ENCODE assay signal across 22 mouse cellular contexts in the genomic region with DNA sequence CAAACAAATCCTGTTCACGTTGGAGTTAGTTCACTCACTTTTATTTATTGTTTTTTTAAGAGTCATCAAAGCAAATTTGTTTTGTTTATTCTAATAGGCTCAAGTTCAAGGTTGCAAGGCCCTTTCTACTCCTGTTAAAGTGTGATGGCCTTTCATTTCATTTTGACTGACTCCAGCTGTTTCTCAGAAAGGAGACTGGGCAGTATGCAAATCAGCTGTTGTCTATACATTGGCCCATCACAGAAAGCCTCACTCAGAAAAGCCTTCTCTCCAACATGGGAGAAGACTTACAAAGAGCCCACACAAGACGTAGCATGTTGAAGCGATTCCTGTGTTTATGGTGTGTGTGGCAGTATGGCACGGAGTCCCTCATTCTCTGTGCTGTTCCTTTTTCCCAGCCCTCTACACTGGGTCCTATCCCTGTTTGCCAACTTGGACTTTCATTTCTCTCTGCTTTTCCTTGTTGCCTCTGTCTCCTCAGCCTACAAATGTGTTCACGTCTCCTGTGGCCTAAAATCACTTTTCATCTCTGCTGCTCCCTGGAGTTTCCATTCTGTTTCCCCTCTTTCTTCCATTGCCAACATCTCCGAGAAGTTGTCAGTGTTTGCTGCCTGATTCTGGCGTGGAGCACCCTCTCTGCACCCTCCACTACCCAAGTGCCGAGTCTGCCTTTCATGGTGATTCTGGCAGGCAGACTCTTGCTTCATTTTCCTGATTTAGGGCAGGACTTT. TPM values are rescaled to one million over a fixed set of nuclear protein-coding genes. Genes with fewer than 3 reads are reported as not detected.
DNase-seq lines count a peak whose midpoint lies in the region; ATAC-seq and TF ChIP-seq lines count a peak whose summit lies in the region.
"Had no signal": no experiment of that assay in that cellular context is flagged by ENCODE, and none has a peak within 500 bp of the region (broad histone marks: within the 10 kb centered on the region; RNA-seq: fewer than 3 reads in every experiment).

No protein-coding gene starts in this region.

- intact Hi-C loops in left cerebral cortex, adult 2 months (cut with DNase I), result loop anchor here (2.0 kb wide), 1 partner anchor 48 kb away; no protein-coding TSS in a partner anchor

- no peaks in the 10 kb centered on the region for H3K36me3 ChIP-seq in forebrain, embryonic 15.5 days
- H3K36me3 ChIP-seq in forebrain, embryonic 11.5 days (ENCODE audit: control insufficient read depth, insufficient read depth, low read length), result no peaks in the 10 kb centered on the region
- H3K36me3 ChIP-seq in midbrain, embryonic 12.5 days, result no peaks in the 10 kb centered on the region
- H3K36me3 ChIP-seq in midbrain, embryonic 11.5 days (ENCODE audit: control insufficient read depth, insufficient read depth, low read length), result no peaks in the 10 kb centered on the region
- no peaks in the 10 kb centered on the region for H3K36me3 ChIP-seq in hindbrain, embryonic 14.5 days (replicated peaks; ENCODE audit: control insufficient read depth, insufficient read depth)
- H3K36me3 ChIP-seq: embryonic facial prominence, embryonic 13.5 days; limb, embryonic 13.5 days; liver, embryonic 12.5 days had no signal

- H3K9me3 ChIP-seq in forebrain, embryonic 15.5 days, result no peaks in the 10 kb centered on the region
- no peaks in the 10 kb centered on the region for H3K9me3 ChIP-seq in forebrain, embryonic 11.5 days (ENCODE audit: control insufficient read depth, low read length)
- no peaks in the 10 kb centered on the region for H3K9me3 ChIP-seq in midbrain, embryonic 12.5 days
- H3K9me3 ChIP-seq in midbrain, embryonic 11.5 days (ENCODE audit: control insufficient read depth, low read length), result no peaks in the 10 kb centered on the region
- no peaks in the 10 kb centered on the region for H3K9me3 ChIP-seq in hindbrain, embryonic 14.5 days (ENCODE audit: control insufficient read depth, low read length)
- H3K9me3 ChIP-seq: embryonic facial prominence, embryonic 13.5 days; limb, embryonic 13.5 days; liver, embryonic 12.5 days had no signal

- no peak for ATAC-seq in forebrain, embryonic 15.5 days (replicated peaks)
- no peak; the same call in 1 of the 2 replicates for ATAC-seq in forebrain, embryonic 11.5 days (replicated peaks; ENCODE audit: low FRiP score)
- peak; percentile 52; the same call in 1 of the 2 replicates for ATAC-seq in midbrain, embryonic 12.5 days (ENCODE audit: low FRiP score, low read depth)
- ATAC-seq in midbrain, embryonic 11.5 days (ENCODE audit: low FRiP score), result no peak
- peak; percentile 40; the same call in 1 of the 2 replicates for ATAC-seq in hindbrain, embryonic 14.5 days (ENCODE audit: low FRiP score)
- ATAC-seq: inflammation-experienced regulatory T-cells, adult 6 months; liver, embryonic 12.5 days; lung, postnatal 0 days had no signal

- TF ChIP-seq CTCF in left cerebral cortex, adult 2 months (IDR thresholded peaks at IDR 0.05), result no peak

- no peaks in the 10 kb centered on the region for H3K27me3 ChIP-seq in forebrain, embryonic 15.5 days
- H3K27me3 ChIP-seq in forebrain, embryonic 11.5 days (ENCODE audit: control insufficient read depth, insufficient read depth, low read length), result no peaks in the 10 kb centered on the region
- H3K27me3 ChIP-seq in midbrain, embryonic 12.5 days, result no peaks in the 10 kb centered on the region
- no peaks in the 10 kb centered on the region for H3K27me3 ChIP-seq in midbrain, embryonic 11.5 days (ENCODE audit: control insufficient read depth, insufficient read depth, low read length)
- no peaks in the 10 kb centered on the region for H3K27me3 ChIP-seq in hindbrain, embryonic 14.5 days (ENCODE audit: control insufficient read depth, insufficient read depth, low read length)
- H3K27me3 ChIP-seq: embryonic facial prominence, embryonic 13.5 days; liver, embryonic 12.5 days; megakaryocyte, embryonic 14.5 days had no signal

- H3K4me1 ChIP-seq in forebrain, embryonic 15.5 days, result peaks cover 35% of the 10 kb centered on the region
- no peaks in the 10 kb centered on the region for H3K4me1 ChIP-seq in forebrain, embryonic 11.5 days (replicated peaks; ENCODE audit: control insufficient read depth, insufficient read depth, low read length)
- peaks cover 7% of the 10 kb centered on the region for H3K4me1 ChIP-seq in midbrain, embryonic 12.5 days
- H3K4me1 ChIP-seq in midbrain, embryonic 11.5 days (ENCODE audit: control insufficient read depth, insufficient read depth, low read length), result no peaks in the 10 kb centered on the region
- peaks cover 10% of the 10 kb centered on the region for H3K4me1 ChIP-seq in hindbrain, embryonic 14.5 days (replicated peaks; ENCODE audit: control insufficient read depth, insufficient read depth, low read length)
- H3K4me1 ChIP-seq: embryonic facial prominence, embryonic 13.5 days; limb, embryonic 13.5 days; liver, embryonic 12.5 days; megakaryocyte, embryonic 14.5 days had no signal

- peak overlapping the region; percentile 24; the same call in 1 of the 2 replicates for H3K27ac ChIP-seq in forebrain, embryonic 15.5 days (replicated peaks)
- no peak overlapping the region for H3K27ac ChIP-seq in forebrain, embryonic 11.5 days (ENCODE audit: low read depth, low read length)
- H3K27ac ChIP-seq in left cerebral cortex, adult 2 months, result peak overlapping the region; percentile 62; the same call in 1 of the 2 replicates
- no peak overlapping the region for H3K27ac ChIP-seq in midbrain, embryonic 12.5 days (replicated peaks)
- no peak overlapping the region for H3K27ac ChIP-seq in midbrain, embryonic 11.5 days (ENCODE audit: low read depth, low read length)
- no peak overlapping the region for H3K27ac ChIP-seq in hindbrain, embryonic 14.5 days
- H3K27ac ChIP-seq: embryonic facial prominence, embryonic 13.5 days; limb, embryonic 13.5 days; liver, embryonic 12.5 days had no signal

- 39% methylated on average over 8 of the region's 8 CpGs for WGBS in forebrain, embryonic 15.5 days
- WGBS in forebrain, embryonic 11.5 days, result 75% methylated on average over 8 of the region's 8 CpGs
- WGBS in midbrain, embryonic 12.5 days, result 79% methylated on average over 8 of the region's 8 CpGs
- 84% methylated on average over 8 of the region's 8 CpGs for WGBS in midbrain, embryonic 11.5 days
- WGBS in hindbrain, embryonic 14.5 days, result 64% methylated on average over 8 of the region's 8 CpGs

- H3K9ac ChIP-seq in forebrain, embryonic 15.5 days (replicated peaks), result no peak overlapping the region
- H3K9ac ChIP-seq in forebrain, embryonic 11.5 days (ENCODE audit: low read length), result no peak overlapping the region
- no peak overlapping the region for H3K9ac ChIP-seq in midbrain, embryonic 12.5 days (replicated peaks)
- no peak overlapping the region for H3K9ac ChIP-seq in midbrain, embryonic 11.5 days (ENCODE audit: low read length)
- no peak overlapping the region for H3K9ac ChIP-seq in hindbrain, embryonic 14.5 days
- H3K9ac ChIP-seq: embryonic facial prominence, embryonic 13.5 days; limb, embryonic 13.5 days; liver, embryonic 12.5 days had no signal

- no peak overlapping the region for H3K4me3 ChIP-seq in forebrain, embryonic 15.5 days
- H3K4me3 ChIP-seq in forebrain, embryonic 11.5 days (ENCODE audit: low read depth, low read length), result no peak overlapping the region
- H3K4me3 ChIP-seq in left cerebral cortex, adult 2 months, result no peak overlapping the region
- no peak overlapping the region for H3K4me3 ChIP-seq in midbrain, embryonic 12.5 days
- H3K4me3 ChIP-seq in midbrain, embryonic 11.5 days (ENCODE audit: low read depth, low read length), result no peak overlapping the region
- H3K4me3 ChIP-seq in hindbrain, embryonic 14.5 days (replicated peaks; ENCODE audit: low read length), result no peak overlapping the region
- H3K4me3 ChIP-seq: embryonic facial prominence, embryonic 13.5 days; erythroblast, embryonic 14.5 days; limb, embryonic 13.5 days; liver, embryonic 12.5 days; megakaryocyte, embryonic 14.5 days had no signal

- H3K4me2 ChIP-seq in forebrain, embryonic 15.5 days (replicated peaks), result no peak overlapping the region
- H3K4me2 ChIP-seq in forebrain, embryonic 11.5 days (ENCODE audit: low read depth, low read length, severe bottlenecking), result no peak overlapping the region
- H3K4me2 ChIP-seq in midbrain, embryonic 12.5 days (replicated peaks), result no peak overlapping the region
- no peak overlapping the region for H3K4me2 ChIP-seq in midbrain, embryonic 11.5 days
- no peak overlapping the region for H3K4me2 ChIP-seq in hindbrain, embryonic 14.5 days (replicated peaks)
- H3K4me2 ChIP-seq: embryonic facial prominence, embryonic 13.5 days; limb, embryonic 13.5 days; liver, embryonic 12.5 days had no signal

- no peak for DNase-seq in forebrain, embryonic 11.5 days (ENCODE audit: low spot score)
- no peak for DNase-seq in left cerebral cortex, adult 2 months (ENCODE audit: extremely low spot score in 1 of 2, low spot score in 2 of 2)
- DNase-seq in left cerebral cortex, adult 9 months (ENCODE audit: low spot score in 2 of 2), result no peak
- no peak for DNase-seq in midbrain, embryonic 11.5 days (ENCODE audit: low spot score, missing footprints)
- no peak for DNase-seq in hindbrain, embryonic 14.5 days (ENCODE audit: low spot score)
- no peak for DNase-seq in kidney, postnatal 10 days
- DNase-seq: adrenal gland, postnatal 10 days; embryo, embryonic 11 days; kidney, adult 18-20 months; right cerebral cortex, postnatal 14 days; thymus, postnatal 14 days had no signal

RNA-seq across cellular contexts. Expression of gene Nrcam, which starts 49.9 kb away (rescaled TPM):
- polyA plus RNA-seq in forebrain, embryonic 15.5 days (2015; fragmentation: Nextera tagmentation; extraction: Ambion mirVana), result 107 and 112 TPM in 2 replicates
- 44.0 and 50.1 TPM in 2 replicates for polyA plus RNA-seq in forebrain, embryonic 11.5 days (2014; fragmentation: Nextera tagmentation; extraction: Ambion mirVana)
- total RNA-seq in left cerebral cortex, adult 2 months (2021), result 100 to 1,000 TPM; 515 to 517 TPM
- polyA plus RNA-seq in midbrain, embryonic 12.5 days (2016; fragmentation: Nextera tagmentation; extraction: Ambion mirVana), result 123 and 131 TPM in 2 replicates
- polyA plus RNA-seq in midbrain, embryonic 11.5 days (2014; fragmentation: Nextera tagmentation; extraction: Ambion mirVana), result 75.7 and 84.4 TPM in 2 replicates
- polyA plus RNA-seq in hindbrain, embryonic 14.5 days (2014; fragmentation: Nextera tagmentation; extraction: Ambion mirVana), result 155 and 170 TPM in 2 replicates
- total RNA-seq: monocyte, adult 5-6 weeks; neutrophil, adult 5-6 weeks had no signal
- polyA plus RNA-seq: erythroblast, embryonic 14.5 days had no signal

Comparison
In these comparisons a context has a peak if more than half of its experiments do, and no peak if none do; other contexts are left out.
1. ATAC-seq: peak in midbrain, embryonic 12.5 days (single experiment) and hindbrain, embryonic 14.5 days (single experiment); none in forebrain, embryonic 15.5 days (single experiment), forebrain, embryonic 11.5 days (single experiment) and midbrain, embryonic 11.5 days (single experiment).
2. H3K27ac ChIP-seq: peak in forebrain, embryonic 15.5 days (single experiment) and left cerebral cortex, adult 2 months (single experiment); none in forebrain, embryonic 11.5 days (single experiment), midbrain, embryonic 12.5 days (single experiment), midbrain, embryonic 11.5 days (single experiment) and hindbrain, embryonic 14.5 days (single experiment).